Mouse (Mus musculus) heart, adult 9 months (tissue): ENCODE data around the gene Hoxb6.
A peak's percentile ranks its signal among the peaks of the same experiment; 100 is the strongest.

Experiments
- DNase-seq, 2 experiments: peaks; one replicate each; pipeline ENCODE4 v3.0.0; 2022; ENCODE audit warnings: low spot score in 2 of 2

Hoxb6 gene

DNA sequence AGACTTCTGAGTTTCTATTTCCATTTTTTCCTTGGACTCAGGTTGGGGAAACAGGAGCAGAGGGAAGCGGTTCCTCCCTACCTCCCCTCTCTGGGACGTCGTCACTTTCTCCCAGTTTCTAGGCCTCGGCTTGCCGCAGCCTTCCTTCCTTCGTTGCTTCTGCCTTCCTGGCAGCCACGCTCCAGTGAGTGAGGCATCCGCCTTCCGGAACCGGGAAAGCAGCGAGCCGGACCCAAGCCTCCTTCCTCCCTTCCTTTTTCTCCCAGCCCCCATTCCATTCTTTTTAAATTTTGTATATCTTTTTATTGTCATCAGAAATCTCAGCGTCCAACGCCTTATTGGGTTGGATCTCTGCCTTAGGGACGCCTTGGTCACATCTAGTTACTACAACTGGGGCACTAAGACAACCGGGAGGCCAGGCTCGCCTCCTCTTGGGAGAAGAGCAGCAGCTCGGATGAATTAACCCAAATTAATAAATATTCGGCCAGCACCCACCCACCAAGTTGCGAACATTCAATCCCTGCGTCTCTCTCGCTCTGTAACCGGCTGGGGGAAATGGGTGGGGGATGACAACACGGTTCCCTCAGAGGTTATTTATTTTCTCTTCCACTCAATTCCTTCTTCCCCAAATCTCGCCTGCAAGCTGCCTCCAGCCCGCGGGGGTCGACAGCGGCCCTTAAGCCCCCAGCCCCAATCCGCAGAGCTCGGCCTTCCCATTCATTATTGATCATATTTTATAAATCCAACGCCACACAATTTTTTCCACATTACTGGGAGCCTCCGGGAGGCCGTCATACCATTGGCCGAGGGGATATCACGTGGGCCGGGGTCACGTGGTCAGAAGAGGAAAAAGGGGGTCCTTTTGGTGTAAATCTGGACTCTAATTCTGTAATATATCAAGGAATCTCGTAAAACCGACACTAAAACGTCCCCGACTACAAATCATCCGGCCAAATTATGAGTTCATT is 6.2 kb upstream of the Hoxb6 start, which contains the start of gene Hoxb7:
Gene Hoxb7 (plus strand): TSS at position 853 of the 968 bp plus-strand sequence.
- DNase-seq, result no peak

DNA sequence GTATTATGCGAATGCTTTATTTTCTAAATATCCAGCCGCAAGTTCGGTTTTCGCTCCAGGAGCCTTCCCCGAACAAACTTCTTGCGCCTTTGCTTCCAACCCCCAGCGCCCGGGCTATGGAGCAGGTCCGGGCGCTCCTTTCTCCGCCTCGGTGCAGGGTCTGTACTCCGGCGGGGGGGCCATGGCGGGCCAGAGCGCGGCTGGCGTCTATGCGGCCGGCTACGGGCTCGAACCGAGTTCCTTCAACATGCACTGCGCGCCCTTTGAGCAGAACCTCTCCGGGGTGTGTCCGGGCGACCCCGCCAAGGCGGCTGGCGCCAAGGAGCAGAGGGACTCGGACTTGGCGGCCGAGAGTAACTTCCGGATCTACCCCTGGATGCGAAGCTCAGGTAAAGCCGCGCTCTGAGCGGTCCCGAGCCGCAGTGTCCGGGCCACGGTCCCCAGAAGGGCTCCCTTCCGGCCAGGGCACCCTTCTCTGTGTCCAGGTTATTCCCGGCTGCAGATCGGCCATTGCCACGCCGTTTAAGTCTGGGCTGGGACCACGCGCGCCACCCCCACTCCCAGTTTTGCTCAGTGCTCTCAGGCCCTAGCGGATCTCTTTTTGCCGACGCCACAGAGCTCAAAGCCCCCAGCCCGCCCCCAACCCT is 5.4 kb upstream of the Hoxb6 start:
- no peak for DNase-seq

DNA sequence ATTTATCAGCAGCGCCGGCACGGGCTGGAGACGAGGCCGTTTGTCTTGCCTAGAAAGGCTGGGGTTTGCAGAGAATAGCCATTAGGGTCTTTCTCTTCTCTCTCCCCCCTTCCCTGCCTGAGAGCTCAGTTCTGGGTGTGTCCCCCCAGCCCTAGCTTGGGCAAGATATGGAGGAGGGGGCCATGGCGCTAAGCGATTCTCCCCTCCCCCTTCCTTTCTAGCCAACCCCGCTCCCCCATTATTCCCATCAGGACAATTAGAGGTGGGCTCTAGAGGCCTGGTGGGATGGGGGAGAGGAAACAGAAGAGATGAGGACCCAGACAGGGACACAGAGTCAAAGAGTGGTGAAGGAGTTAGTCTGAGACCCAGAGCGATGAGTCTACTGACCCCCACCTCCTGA is 4.9 kb upstream of the Hoxb6 start:
- DNase-seq, result no peak

DNA sequence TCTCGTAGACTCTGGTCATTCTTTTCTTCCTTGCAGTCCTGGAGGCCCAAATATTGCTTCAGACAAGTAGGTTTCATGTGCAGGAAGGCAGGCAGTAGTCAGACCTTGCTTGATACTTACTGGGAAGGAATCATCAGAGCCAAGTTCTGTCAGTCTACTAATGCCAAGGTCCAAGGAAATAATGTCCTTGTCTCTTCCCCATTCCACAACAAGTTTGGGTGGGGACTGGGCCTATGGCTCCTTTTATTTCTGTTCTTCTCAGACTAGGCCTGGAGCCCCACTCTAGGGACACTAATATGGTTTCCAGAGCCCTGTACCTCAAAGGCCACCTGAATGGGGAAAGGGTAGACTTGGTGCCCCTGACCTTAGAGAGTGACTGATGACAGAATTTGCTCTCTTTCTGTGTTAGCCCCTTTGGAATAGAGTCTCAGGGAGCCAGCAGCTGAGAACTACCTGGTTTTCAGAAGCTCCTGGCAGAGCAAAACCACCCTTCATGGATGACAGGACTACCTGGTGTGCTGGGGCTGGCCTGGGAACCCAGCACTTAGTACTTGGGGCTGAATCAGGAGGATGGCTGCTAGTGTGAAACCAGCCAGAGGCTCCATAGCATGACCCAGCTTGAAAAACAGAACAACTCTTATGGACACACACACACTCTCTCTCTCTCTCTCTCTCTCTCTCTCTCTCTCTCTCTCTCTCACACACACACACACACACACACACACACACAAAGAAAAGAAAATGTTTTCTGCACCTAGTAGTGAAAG is 3.6 kb upstream of the Hoxb6 start:
- DNase-seq, result no peak

DNA sequence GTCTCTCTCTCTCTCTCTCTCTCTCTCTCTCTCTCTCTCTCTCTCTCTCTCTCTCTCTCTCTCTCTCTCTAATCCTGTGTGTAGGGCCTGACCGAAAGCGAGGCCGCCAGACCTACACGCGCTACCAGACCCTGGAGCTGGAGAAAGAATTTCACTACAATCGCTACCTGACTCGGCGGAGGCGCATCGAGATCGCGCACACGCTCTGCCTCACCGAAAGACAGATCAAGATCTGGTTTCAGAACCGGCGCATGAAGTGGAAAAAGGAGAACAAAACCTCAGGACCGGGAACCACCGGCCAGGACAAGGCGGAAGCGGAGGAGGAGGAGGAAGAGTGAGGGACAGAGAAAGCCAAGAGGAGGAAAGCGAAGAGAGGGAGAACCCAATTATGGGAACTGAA is 3.0 kb upstream of the Hoxb6 start:
- no peak for DNase-seq

DNA sequence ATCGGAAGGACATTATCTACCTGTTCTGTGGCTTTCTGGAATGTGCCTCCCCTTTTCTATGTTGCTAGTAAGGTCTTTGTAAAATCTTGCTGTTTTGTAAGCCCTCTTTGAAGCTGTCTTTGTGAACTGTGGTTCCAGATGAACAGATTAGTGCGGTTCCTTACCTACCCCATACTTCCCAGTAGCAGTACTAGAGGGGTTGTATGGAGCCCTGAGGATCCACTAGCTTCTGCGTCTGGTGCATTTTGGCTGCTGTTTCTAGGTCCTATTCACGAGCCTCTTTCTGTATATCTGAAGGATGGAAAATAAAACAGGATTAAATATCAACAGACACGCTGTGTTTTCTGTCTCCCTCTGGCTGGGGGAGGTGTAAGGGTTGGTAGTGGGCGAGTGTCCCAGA is 2.4 kb upstream of the Hoxb6 start:
- no peak for DNase-seq

DNA sequence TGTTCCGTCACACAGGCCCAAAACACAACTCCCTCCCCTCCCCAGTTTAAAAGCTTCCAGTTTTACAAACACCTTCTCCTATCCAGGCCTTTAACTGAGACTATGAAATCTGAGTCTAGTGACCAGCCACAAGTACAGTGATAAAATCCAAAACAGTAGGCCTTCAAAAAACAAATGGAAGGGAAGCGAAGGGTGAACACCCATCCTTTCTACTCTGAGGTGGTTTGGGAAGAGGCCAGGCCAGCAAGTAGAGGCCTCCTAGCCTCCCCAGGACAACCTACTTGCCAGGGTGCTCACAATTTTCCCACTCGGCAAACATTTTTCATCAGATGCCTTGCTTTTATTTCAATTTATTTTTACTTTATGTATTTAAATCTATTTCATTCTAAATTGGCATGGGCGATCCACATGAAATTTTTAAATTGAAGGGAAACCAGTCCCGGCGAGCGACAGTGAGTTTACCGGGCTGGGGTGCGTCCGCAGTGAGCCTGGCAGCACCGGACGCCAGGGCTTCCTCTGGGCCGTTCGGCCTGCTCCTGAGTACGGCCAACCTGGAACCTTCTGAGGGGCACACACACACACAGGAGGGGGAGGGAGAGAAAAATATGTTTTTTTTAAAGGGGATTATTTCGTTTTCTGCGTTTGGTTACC is 1.4 kb upstream of the Hoxb6 start:
- DNase-seq, result no peak

DNA sequence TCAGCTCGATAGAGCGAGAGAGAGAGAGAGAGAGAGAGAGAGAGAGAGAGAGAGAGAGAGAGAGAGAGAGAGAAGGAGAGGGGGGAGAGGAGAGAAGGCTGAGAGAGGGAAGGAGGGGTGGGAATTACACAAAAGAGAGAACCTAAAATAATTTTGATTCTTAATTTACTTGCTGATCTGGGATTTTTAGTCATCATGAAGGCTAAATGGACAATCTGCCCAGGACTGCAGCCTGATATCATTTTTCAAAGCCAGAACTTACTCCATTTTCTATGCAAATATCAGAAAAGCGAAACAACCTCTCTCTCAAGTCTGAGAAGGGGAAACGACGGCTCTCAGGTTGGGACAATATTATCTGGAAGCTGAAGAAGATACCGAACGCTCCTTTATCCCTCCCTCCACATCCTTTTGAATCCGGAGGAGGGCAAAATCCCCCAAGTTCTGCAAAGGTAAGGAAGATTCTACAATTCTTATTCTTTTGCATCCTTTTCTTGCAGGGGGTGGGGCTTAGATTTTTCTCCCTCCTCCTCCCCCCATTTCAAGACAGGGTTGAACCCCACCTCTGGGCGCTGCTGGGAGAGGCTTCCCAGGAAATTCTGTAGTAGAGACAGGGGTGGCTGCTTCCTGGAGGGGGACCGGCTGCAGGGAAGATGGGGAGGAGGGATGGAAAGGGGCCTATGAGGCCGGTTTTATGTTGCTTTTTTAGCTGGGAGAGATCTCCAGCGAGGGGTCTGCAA is 457 bp downstream of the Hoxb6 start:
- DNase-seq, result no peak

DNA sequence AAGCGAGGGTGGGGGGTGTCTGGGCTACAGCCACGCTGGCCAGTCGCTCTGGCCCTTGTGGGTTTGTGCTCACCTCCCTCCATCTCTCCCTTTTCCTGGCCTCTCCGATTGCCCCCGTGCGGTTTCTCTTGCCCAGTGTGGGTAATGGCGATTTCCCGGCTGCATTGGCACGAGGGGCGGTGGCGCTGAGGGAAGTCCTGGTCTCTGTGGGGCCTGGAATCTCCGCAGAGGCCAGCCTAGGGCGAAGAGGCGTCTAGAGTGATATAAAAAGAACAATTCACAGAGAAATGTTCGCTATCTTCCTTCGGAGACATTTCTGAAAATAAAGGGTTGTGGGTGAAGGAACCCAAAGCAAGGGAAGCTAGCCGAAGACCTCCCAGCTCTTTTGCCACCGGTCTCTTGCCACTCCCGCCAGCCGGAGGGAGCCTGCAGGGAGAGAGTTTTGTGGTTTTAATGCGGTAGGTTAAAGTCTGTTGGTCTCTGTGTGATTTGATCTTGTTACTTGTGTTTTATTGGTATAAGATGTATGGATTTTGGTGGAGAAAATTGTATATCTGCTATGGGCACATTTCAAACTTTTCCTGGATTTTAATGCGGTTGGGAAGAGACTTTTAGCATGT is 1.1 kb downstream of the Hoxb6 start:
- no peak for DNase-seq

DNA sequence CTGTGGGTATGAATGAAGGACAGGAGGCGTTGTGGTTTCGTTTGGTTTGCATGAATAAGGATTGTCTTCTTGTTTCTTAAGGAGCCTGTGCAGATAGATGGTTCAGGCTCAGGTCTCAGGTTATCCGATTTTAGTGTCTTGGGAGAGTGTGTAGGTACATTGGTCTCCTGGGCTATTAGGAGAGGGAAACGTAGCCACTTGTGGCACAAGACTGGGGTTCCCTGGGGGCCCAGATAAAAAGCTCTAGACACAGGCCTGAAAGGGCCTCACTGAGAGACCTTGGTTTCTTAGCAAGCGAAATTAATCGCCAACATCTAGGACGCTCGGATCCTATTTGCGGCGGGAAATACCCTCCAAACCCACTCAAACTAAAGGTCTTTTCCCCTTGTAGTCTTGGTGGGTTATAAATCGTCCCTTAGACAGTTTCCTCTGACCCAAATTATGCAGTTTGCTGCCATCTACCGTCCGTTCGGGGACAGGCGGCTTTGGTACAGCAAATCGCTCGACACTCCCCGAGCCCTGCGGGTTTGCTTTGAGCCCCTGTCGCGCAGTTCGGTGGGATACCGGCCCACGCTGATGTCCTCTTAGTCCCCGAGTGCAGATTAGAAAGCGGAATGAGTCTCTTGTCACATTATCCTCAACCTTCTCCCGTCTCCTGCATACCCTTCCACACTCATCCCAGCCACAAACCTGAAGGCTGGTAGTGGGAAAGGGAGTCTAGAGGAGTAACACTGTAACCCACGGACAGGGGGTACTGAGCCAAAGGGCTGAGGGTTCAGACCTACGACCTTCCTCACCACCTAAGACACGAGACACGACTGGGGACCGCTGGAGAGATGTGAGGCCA is 2.2 kb downstream of the Hoxb6 start:
- DNase-seq, result peak in 1 of 2 experiments; percentile 52

DNA sequence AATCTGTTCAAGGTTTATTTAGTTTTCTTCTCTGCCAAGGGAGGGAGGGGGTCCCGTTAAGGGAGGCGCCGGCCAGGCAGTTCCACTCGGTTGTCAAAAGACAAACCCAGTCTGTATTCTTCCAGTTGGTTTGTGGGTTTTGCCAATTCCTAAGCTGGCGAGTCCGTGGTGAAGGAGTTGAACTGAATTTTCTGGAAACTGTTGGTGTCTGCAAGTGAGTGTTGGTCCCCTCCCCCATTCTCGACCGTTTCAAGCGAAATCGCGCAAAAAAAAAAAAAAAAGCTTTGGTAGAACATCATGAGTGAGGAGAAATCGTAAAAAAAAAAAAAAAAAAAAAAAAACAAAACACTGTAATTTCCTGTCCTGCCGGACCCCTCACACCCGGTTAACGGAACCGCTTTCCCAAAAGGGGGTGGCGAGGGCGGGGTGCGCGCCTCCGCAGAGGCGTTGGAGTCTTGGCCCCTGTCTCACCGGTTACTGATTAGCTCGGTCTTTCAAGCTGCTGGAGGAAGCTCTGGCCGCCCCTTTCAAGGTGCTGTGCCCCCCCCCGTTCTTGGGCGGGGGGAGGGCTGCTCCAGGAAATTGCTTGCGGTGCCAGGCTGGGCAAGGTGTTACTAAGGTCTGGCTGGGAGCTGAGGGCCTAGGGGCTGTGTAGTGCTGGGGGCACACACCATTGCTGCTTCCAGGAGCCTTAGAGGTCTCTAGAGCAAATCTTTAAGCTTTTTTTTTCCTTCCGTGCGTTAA is 3.0 kb downstream of the Hoxb6 start:
- DNase-seq, result no peak

DNA sequence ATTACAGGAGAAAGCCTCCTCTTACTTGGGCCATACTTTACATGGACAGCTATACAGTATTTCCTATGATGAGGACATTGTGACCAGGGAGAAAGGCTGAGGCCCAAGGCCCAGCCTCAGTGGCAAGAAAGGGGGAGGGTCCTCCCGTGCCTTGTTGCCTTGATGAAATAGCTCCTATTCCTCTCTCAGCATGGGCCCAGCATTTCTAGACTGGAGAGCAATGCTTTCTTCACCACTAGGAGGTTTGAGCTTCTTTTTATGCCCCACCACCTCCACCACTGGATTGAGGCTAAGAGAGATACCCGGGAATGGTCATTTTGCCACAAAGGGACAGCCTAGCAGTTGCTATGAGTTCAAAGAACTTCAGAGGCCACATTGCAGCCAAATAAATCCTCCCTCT is 4.7 kb downstream of the Hoxb6 start:
- DNase-seq, result no peak

DNA sequence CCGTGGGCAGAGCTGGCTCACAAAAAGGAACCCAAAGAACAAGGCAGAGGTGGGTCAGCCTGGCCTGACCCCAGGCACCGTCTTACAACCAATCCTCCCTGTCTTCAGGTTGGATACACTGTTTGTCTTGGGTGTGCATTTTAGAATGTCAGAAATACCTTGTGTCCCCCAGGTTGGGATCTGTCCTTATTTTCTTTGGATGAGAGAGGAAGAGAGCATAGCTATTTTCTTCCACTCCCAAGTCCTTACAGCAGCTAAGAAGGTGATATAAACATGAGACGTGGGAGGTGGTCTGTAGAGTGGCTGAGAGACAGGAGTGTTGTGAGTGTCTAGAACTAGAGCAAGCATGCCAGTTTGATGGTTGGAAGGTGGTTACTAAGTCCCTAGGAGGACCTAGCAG is 5.2 kb downstream of the Hoxb6 start:
- no peak for DNase-seq

DNA sequence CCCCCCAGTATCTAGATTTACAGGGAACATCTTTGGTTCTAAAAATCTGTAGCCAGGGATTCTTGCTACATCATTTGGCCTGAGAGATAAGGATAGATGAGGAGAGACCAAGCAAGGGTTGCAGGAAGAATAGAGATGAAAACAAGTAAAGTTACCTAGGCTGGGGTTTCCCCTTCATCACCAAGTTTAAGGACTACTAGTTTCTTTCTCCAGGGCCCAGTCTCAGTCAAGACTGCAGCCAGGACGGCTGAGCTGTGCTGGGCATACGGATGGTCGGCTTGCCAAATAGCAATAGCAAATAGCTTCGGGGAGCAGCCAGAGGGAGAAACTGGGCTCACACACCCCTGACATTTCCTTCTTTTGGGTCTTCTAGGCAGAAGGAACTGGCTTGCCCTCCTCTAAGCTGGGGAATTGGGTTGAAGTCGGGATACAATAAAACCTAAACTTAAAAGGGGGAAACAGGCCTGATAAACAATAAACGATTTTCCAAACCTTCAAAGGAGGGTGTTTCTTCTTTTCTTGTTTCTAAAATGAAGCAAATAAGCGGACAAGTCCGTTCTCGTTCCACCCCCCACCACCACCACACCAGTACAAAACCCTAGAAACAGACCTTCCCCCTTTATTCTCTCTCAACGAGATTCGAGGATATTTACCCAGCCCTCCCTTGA is 5.8 kb downstream of the Hoxb6 start:
- DNase-seq, result no peak

DNA sequence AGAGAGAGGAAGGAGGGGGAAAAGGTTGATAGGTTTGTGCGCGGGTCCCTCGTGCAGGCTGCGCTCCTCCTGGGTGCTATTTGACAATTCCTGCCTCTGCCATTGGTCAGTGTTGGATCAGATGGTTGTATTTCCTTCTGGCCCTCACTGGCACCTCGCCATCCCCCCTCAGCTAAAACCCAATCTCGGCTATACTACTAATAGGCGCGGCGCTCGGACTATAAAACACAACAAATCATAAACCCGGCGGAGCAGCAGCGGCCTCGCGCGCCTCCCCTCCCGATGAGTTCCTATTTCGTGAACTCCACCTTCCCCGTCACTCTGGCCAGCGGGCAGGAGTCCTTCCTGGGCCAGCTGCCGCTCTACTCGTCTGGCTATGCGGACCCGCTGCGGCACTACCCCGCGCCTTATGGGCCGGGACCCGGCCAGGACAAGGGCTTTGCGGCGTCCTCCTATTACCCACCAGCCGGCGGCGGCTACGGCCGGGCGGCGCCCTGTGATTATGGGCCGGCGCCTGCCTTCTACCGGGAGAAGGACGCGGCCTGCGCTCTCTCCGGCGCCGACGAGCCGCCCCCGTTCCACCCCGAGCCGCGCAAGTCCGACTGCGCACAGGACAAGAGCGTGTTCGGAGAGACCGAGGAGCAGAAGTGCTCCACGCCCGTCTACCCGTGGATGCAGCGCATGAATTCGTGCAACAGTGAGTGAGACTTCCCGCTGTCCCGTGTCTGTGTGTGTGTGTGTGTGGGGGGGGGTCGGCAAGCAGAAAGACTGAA is 6.8 kb downstream of the Hoxb6 start:
- DNase-seq, result no peak

DNA sequence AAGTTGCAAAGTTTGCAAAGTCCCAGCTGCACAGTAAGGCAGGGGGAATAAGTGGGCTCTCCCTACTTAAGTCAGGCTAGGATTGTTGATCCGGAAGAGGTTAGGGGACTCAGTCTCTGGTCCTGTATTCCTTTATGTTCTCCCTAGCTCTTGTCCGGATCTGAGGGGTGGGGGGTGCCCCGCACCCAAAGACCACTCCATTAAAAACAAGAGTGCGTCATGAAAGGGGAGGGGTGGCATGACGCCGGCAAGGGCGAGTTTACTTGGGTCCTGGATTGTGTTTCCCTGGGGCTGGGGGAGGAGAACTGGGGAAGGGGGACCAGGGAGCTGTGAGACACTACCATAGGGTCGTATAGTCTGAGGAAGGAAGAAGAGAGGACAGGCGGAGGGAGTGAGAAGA is 7.5 kb downstream of the Hoxb6 start:
- no peak for DNase-seq

DNA sequence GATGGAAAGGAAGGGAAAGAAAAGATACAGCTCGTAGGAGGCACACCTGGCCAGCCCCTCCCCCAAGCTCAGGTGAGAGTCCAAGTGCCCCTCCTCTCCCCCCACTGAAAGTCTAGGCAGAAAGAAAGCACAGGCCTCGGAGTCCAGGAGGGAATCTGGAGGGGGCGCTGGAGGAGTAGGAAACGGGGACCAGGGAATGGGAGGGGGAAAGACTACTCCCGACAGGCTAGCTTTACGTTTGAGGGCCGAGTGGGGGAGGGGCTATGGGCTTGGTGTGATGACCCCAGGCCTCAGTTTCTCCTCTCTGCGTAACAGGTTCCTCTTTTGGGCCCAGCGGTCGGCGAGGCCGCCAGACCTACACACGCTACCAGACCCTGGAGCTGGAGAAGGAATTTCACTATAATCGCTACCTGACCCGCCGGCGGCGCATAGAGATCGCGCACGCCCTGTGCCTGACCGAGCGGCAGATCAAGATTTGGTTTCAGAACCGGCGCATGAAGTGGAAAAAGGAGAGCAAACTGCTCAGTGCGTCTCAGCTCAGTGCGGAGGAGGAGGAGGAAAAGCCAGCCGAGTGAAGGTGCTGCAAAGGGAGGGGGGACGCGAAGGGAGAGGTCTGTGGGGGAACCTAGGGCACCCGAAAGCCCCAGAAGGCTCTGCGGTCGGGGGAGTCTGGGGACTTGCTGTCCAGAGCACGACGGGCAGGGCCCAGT is 8.2 kb downstream of the Hoxb6 start:
- no peak for DNase-seq
